8 mouse cellular contexts compared by ENCODE assay signal in the genomic region with DNA sequence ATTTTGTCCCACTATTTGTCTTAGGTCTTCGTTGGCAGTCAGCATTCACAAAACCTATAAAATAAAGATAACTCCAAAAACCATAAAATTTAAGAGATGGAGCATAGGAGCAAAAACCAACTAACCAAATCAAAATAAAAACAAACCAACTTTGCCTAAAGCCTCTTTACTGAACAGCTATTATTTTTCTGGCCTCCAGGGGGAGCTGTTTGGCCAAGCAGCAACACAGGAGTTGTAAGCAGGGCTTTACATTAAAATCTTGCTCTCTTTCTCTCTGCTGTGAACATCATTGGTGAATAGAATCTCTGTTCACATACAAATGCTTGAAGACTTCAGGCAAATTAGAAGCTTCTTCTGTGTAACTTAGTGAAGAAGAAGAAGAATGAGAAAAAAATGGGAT. TPM values are rescaled to one million over a fixed set of nuclear protein-coding genes. Genes with fewer than 3 reads are reported as not detected.
DNase-seq lines count a peak whose midpoint lies in the region; ATAC-seq and TF ChIP-seq lines count a peak whose summit lies in the region.

No protein-coding gene starts in this region.

- H3K27ac ChIP-seq in midbrain, embryonic 14.5 days (replicated peaks; ENCODE audit: low read depth, low read length): no peak overlapping the region
- H3K27ac ChIP-seq in midbrain, embryonic 16.5 days (ENCODE audit: low read length): no peak overlapping the region
- no peak overlapping the region; the same call in 1 of the 2 replicates for H3K27ac ChIP-seq in embryonic fibroblast, embryonic 13.5 days (ENCODE audit: insufficient read depth, low read length)

- 4% methylated on average over 1 of the region's 1 CpGs for WGBS in midbrain, embryonic 14.5 days
- WGBS in midbrain, embryonic 16.5 days: 8% methylated on average over 1 of the region's 1 CpGs

- peaks cover 4% of the 10 kb centered on the region for H3K4me1 ChIP-seq in midbrain, embryonic 14.5 days (ENCODE audit: control insufficient read depth, insufficient read depth, low read length)
- peaks cover 2% of the 10 kb centered on the region; the same call in 1 of the 2 replicates for H3K4me1 ChIP-seq in midbrain, embryonic 16.5 days (ENCODE audit: control insufficient read depth, insufficient read depth, low read length)
- peaks cover 4% of the 10 kb centered on the region for H3K4me1 ChIP-seq in embryonic fibroblast, embryonic 13.5 days (ENCODE audit: control insufficient read depth, insufficient read depth, low read length)

- no peak overlapping the region for H3K4me3 ChIP-seq in midbrain, embryonic 14.5 days (replicated peaks; ENCODE audit: low read depth, low read length)
- no peak overlapping the region for H3K4me3 ChIP-seq in midbrain, embryonic 16.5 days (ENCODE audit: low read depth, low read length)
- H3K4me3 ChIP-seq in embryonic fibroblast, embryonic 13.5 days (ENCODE audit: insufficient read depth, low read length): no peak overlapping the region

- TF ChIP-seq CTCF in embryonic fibroblast, embryonic 13.5 days (IDR thresholded peaks at IDR 0.05; ENCODE audit: borderline replicate concordance, insufficient read depth, low read length): 0 out of 2 replicates have a peak, but pooled peaks have one; percentile 27

- TF ChIP-seq POLR2A in embryonic fibroblast, embryonic 13.5 days (IDR thresholded peaks at IDR 0.05; ENCODE audit: low read depth, low read length): no peak

- H3K27me3 ChIP-seq in midbrain, embryonic 14.5 days (ENCODE audit: control insufficient read depth, insufficient read depth, low read length): no peaks in the 10 kb centered on the region
- H3K27me3 ChIP-seq in midbrain, embryonic 16.5 days (ENCODE audit: control insufficient read depth, insufficient read depth, low read depth, low read length): no peaks in the 10 kb centered on the region

- no peaks in the 10 kb centered on the region for H3K9me3 ChIP-seq in midbrain, embryonic 14.5 days (ENCODE audit: control insufficient read depth, low read length)
- H3K9me3 ChIP-seq in midbrain, embryonic 16.5 days (replicated peaks; ENCODE audit: control insufficient read depth, low read length, poor library complexity, severe bottlenecking): no peaks in the 10 kb centered on the region

- H3K36me3 ChIP-seq in midbrain, embryonic 14.5 days (ENCODE audit: control insufficient read depth, insufficient read depth, low read length): no peaks in the 10 kb centered on the region
- no peaks in the 10 kb centered on the region for H3K36me3 ChIP-seq in midbrain, embryonic 16.5 days (ENCODE audit: control insufficient read depth, insufficient read depth, low read length)

- DNase-seq in gastrocnemius, postnatal 10 days: peak; percentile 14
- no peak for DNase-seq in gastrocnemius, postnatal 25 days
- DNase-seq in midbrain, embryonic 14.5 days: peak; percentile 77
- no peak for DNase-seq in gastrocnemius, postnatal 14 days

- no peak for ATAC-seq in midbrain, embryonic 14.5 days (ENCODE audit: low FRiP score, low TSS enrichment)
- no peak for ATAC-seq in midbrain, embryonic 16.5 days
- peak; percentile 51 for ATAC-seq in activated CD4-positive, CD25-positive, alpha-beta regulatory T cell, adult 4 months
- ATAC-seq in megakaryocyte-erythroid progenitor cell, adult 5-6 weeks (replicated peaks; ENCODE audit: low FRiP score, low TSS enrichment, poor library complexity, severe bottlenecking): peak; percentile 62; the same call in 1 of the 2 replicates

- H3K4me2 ChIP-seq in midbrain, embryonic 14.5 days (ENCODE audit: low read length): no peak overlapping the region
- H3K4me2 ChIP-seq in midbrain, embryonic 16.5 days (ENCODE audit: low read length): no peak overlapping the region

- no peak overlapping the region for H3K9ac ChIP-seq in midbrain, embryonic 14.5 days (replicated peaks; ENCODE audit: low read length)
- no peak overlapping the region for H3K9ac ChIP-seq in midbrain, embryonic 16.5 days (ENCODE audit: low read depth, low read length)

- intact Hi-C loops in gastrocnemius, postnatal 14 days (cut with DNase I; ENCODE audit: low total_unique reads): no loop called here

RNA-seq across cellular contexts. Expression of a gene that starts 5.1 kb away (rescaled TPM):
- total RNA-seq in gastrocnemius, postnatal 10 days (2021): 10 to 100 TPM; 22.1 to 25.5 TPM
- 10 to 100 TPM; 27.5 to 28.7 TPM for total RNA-seq in gastrocnemius, postnatal 25 days (2021)
- polyA plus RNA-seq in midbrain, embryonic 14.5 days (2014; fragmentation: Nextera tagmentation; extraction: Ambion mirVana): 36.1 and 38.2 TPM in 2 replicates
- 36.2 and 37.4 TPM in 2 replicates for polyA plus RNA-seq in midbrain, embryonic 16.5 days (2015; fragmentation: Nextera tagmentation; extraction: Ambion mirVana)
- 10 to 100 TPM; 25.5 to 33.1 TPM for polyA plus RNA-seq in activated CD4-positive, CD25-positive, alpha-beta regulatory T cell, adult 4 months (2017; shearing (Covaris generic))
- polyA plus RNA-seq in embryonic fibroblast, embryonic 13.5 days (2011; ENCODE audit: insufficient read length, low read depth, missing spikeins): 6.3 and 9.0 TPM in 2 replicates
- total RNA-seq in megakaryocyte-erythroid progenitor cell, adult 5-6 weeks (2014; fragmentation: Nextera tagmentation): 55.3 and 73.6 TPM in 2 replicates
- total RNA-seq in megakaryocyte-erythroid progenitor cell, adult 5-6 weeks (2017): 135 and 155 TPM in 2 replicates
- total RNA-seq in gastrocnemius, postnatal 14 days (2021): 10 to 100 TPM; 19.3 to 21.9 TPM

Comparison
In these comparisons a context has a peak if more than half of its experiments do, and no peak if none do; other contexts are left out.
1. DNase-seq: peak in gastrocnemius, postnatal 10 days (single experiment) and midbrain, embryonic 14.5 days (single experiment); none in gastrocnemius, postnatal 25 days (single experiment) and gastrocnemius, postnatal 14 days (single experiment).
2. ATAC-seq: peak in activated CD4-positive, CD25-positive, alpha-beta regulatory T cell, adult 4 months (single experiment) and megakaryocyte-erythroid progenitor cell, adult 5-6 weeks (single experiment); none in midbrain, embryonic 14.5 days (single experiment) and midbrain, embryonic 16.5 days (single experiment).